Mouse (Mus musculus) induced T-regulatory cell, adult 2 months (primary cell): ENCODE data around the gene Gm47959.
"Not testable (repeated sequence)": the region's sequence is repeated elsewhere in the genome, so short reads cannot be mapped to it uniquely, and the experiment has no call there.

Source experiments
- DNase-seq: peaks from one replicate; pipeline ENCODE4 v3.0.0-alpha.2; 2012; ENCODE audit warnings: low read depth

Gene Gm47959

DNA sequence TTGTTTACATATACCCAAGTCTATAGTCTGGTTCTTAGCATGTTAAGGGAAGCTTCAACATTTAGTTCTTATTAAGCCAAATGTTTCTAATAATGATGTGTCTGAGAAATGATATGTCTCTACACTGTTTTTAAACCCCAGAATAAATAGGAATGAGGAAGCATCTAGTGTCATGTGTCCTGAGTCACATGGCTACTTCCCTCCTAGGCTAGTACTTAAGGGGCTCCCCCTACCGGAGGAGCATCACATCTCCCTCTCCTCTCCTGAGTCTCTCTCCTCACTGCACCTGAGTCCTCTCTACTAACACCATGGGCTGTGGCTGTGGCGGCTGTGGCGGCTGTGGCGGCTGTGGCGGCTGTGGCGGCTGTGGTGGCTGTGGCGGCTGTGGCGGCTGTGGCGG is at the start of gene Gm47959:
TSS of gene Gm47959 (plus strand) at position 243 of the 400 bp plus-strand sequence.
- DNase-seq, result not testable (repeated sequence)

DNA sequence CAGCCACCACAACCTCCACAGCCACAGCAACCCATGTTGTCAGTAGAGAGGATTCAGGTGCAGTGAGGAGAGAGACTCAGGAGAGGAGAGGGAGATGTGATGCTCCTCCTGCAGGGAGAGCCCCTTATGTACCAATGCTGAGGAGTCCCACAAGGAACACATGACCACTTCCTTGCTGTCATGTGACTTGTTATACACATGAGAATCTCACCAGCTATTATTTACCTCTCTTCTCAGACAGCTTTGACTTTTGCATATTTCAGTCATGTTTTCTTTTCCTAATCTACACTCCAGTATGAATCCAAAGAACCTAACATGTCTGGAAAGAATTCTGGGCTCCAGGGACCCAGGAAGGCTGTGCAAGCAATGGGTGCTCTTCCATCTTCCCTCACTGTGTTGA is 44.4 kb upstream of the Gm47959 start, which contains the start of gene Gm7544:
TSS of gene Gm7544 (minus strand) at position 101 of the 400 bp plus-strand sequence.
- not testable (repeated sequence) for DNase-seq

DNA sequence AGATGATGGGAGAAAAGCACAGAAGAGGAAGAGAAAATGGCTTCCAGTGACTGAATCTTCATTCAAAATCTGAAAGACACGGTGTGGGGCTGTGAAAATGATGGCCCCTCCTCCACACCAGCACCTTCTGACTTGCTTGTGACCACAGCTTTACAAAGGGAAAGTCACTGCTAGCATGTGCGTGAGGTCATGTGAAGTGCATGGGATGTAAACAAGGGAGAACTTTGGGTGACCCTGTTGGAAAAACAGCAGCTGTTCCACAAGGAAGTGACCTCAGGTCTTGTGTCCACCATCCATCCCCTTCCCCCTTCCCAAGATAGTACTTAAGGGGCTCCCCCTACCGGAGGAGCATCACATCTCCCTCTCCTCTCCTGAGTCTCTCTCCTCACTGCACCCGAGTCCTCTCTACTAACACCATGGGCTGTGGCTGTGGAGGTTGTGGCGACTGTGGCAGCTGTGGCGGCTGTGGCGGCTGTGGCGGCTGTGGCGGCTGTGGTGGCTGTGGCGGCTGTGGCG is 40.4 kb upstream of the Gm47959 start, which contains the start of gene Gm47955:
TSS of gene Gm47955 (plus strand) at position 417 of the 516 bp plus-strand sequence.
- DNase-seq, result no peak

DNA sequence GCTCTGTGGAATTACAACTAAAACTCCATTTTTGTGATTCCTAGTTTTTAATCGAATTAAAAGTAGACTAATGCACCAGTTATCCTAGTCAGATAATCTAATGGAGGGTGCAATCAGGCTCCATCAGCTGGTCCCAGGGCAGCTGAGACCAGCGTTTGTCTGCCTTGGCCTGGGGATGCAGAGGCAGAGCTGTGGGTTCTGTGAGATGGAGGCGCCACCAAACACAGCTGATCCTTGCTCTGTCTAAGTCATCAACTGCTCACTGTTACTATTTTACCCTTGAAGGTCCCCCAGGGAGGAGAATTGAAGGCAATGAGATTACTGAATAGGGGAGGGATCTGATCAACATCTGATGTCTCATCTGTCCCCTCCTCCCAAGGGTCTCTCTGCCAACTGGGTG is 33.9 kb upstream of the Gm47959 start:
- DNase-seq, result no peak

DNA sequence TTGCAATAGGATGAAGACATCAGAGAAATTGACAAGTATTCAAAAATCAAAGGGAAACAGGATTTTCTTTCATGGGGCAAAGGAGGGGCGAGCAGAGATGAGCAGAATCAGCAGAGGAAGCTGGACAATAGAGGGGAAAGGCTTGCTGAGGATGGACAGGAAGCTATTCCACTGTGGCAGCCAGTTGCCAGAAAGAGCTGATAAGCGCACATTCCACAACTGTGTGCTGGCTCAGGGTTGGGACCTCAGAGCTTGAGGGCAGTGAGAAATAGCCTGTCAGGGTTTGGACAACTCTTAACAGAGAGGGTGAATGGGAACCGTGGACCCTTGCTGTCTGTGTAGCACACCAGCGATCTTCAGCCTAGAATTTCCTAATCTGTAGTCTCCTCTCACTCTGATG is 28.3 kb upstream of the Gm47959 start:
- DNase-seq, result no peak

- peak; percentile 32 for DNase-seq
These were observed 27.1 kb upstream of the Gm47959 start for GRCm38 (mm10) chr1:82973244-82973643.

- peak; percentile 49 for DNase-seq
These were observed 26.4 kb upstream of the Gm47959 start for GRCm38 (mm10) chr1:82973901-82974300.

DNA sequence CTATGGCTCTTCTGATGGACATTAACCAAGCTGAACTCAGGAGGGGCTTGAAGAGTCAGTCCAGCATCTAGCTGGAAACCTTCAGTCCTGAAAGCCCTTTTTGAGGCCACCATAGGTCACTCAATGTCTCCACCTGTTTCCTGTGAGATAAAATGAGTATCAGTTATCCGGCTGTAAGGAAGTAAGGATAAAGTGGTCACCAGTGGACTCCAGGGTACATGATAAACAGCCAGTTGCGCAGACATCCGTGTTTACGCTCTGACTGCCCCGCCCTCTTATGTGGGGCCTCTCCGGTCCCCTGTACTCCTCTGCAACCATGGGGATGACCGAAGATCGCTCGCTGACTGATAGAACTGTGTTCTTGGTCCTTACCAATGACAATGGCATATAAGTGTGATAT is 26.0 kb upstream of the Gm47959 start:
- DNase-seq, result no peak

DNA sequence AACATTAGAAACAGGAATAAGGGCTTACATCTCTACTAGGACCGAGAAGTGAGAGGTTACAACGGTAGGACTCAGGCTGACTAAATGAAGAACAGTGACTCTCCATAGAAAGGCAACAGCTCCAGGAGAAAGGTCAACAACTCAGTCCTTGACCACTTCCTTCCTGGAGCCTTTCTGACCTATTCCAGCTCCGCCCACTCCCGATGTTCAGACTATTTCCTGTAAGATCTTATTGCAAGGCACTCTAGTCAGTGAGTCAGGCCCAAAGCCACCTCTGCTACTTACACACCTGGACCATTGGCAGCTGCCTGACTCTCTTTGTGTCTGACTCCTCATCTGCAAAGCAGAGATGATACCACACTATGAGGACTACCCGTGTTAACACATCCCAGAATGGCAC is 24.6 kb upstream of the Gm47959 start:
- peak; percentile 59 for DNase-seq

GRCm38 (mm10) chr1:82977840-82978239 is 22.5 kb upstream of the Gm47959 start:
- DNase-seq, result no peak

DNA sequence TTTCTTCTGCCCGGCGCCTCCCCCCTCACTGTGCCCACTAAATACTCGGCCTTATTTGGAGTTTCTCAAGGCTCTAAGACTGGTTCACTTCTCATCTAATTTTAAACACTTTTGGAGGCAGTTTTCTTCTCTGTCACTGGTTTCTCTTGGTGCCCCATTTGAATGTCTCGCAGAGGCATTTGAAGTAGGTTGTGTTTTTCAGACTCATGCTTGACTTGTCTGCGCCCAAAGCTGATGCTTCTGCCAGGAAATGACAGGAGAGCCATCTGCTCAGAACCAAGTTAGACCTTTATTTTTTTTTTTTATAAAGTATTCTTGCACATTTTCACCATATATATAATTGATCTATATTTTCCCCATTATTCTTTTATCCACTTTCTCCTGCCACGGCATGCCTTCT is 13.6 kb upstream of the Gm47959 start:
- DNase-seq, result no peak

GRCm38 (mm10) chr1:82987530-82988198 is 12.7 kb upstream of the Gm47959 start:
- peak; percentile 89 for DNase-seq

DNA sequence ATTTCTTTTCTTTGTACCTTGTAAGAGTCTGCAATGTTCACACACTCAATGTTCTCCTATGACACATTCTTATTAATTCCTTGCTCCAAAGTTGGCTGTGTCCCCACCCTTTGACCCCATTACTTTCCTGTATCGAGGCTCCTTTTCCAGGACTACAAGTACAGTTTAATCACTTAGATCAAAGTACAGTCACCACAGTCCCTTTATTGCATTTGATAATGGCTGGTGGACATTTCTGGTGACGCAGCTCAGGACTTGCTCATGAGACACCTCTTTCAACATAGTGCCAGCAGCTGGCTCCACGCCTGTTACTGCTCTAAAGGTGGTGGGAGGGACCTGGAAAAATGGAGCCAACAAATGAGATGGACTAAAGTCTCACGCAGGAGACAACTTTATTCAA is 9.3 kb upstream of the Gm47959 start:
- no peak for DNase-seq

GRCm38 (mm10) chr1:82991596-82991995 is 8.8 kb upstream of the Gm47959 start:
- no peak for DNase-seq

DNA sequence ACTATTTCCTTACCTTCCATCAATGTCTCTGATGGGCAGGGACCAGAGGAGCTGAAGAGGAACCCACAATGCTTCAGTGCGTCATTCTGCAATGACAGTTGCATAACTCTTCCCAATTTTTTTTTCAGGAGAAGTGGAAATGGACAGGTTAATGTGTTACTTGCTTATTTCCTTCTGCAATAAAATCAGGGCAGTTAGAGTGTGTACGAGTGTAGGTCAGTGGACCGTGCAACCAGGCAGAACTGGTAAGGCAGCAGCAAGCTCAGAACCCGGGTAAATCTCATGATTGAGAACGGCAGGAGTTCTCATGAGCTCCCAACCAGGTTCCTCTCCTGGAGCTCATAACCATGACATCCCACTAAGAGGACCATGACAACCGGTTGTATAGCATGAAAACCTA is 8.3 kb upstream of the Gm47959 start:
- no peak for DNase-seq

GRCm38 (mm10) chr1:82993947-82994346 is 6.4 kb upstream of the Gm47959 start:
- no peak for DNase-seq

DNA sequence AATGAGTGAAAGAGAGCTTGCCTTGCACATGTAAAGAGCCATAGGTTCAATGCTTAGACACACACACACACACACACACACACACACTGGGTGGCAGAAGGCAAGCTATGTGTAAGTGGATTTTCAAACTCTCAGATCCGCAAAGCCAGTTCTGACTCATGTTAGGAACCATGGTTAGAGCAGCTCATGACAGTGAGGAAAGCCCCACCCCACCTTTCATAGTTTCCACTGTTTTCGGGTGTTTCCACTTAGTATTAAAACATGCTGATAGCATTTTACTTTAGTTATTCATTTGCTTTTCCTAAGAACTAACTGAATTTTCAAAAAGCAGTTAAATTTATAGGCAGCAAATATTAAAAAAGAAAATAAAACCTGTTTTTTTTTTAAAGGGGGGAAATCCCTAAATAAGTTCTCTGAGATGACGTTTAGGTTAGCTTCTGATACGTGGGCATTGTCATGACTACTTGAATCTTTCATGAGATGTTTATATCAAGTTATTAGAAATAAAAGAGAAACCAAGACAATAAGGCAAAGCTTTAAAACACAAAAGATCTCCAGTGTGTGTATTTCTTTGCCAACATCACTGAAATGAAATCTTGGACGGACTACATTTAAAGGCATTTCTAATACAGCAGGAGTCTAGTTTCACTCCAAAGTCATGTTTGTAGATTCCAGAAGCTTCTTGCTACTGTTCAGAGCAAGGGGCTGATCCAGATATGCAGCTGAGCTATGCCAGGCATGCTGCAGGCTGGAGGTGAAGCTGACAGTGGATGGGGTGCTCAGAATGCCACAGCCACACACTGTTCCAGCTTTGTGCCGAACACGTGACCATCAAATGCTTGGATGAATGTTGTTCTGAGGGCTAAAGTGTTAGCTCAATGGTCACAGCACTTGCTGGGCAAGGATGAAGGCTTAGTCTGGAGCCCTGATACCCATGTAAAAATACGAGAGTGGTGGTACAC is 6.2 kb downstream of the Gm47959 start:
- DNase-seq, result peak; percentile 86

DNA sequence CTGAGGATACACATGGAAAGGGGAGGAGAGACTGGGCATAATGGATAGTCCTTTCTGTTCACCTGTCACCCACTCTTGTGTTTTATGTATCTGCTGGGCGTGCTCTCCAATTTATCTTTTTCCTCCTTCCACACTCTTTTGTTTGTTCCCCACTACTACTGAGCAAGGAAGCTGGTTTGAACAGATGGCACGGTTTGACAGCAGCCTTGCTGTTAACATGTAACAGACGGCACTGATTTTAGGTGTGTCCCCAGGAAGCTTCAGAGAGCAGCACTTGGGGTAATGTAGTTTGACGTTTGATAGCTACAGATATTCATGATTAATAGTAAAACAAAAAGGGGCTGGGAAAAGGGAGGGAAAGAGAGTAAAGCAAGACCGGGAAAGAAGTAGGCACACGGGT is 7.1 kb downstream of the Gm47959 start:
- DNase-seq, result peak; percentile 12

- DNase-seq, result no peak
These were observed 14.1 kb downstream of the Gm47959 start for GRCm38 (mm10) chr1:83014477-83014876.

DNA sequence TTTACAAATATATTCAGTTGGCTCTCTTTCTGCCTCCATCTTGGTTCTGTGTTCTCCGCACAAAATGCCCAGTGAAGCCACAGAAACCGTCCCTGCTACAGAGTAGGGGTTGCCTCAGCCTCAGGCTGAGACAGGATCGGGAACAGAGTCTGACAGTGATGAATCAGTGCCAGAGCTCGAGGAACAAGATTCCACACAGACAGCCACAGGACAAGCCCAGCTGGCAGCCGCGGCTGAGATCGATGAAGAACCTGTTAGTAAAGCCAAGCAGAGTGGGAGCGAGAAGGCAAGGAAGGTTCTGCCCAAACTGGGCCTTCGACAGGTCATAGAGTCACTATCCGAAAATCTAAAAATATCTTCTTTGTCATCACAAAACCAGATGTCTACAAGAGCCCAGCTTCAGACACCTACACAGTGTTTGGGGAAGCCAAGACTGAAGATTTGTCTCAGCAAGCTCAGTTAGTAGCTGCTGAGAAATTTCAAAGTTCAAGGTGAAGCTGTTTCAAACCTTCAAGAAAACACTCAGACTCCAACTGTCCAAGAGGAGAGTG is 15.1 kb downstream of the Gm47959 start:
- no peak for DNase-seq

GRCm38 (mm10) chr1:83016556-83016955 is 16.2 kb downstream of the Gm47959 start:
- no peak for DNase-seq

DNA sequence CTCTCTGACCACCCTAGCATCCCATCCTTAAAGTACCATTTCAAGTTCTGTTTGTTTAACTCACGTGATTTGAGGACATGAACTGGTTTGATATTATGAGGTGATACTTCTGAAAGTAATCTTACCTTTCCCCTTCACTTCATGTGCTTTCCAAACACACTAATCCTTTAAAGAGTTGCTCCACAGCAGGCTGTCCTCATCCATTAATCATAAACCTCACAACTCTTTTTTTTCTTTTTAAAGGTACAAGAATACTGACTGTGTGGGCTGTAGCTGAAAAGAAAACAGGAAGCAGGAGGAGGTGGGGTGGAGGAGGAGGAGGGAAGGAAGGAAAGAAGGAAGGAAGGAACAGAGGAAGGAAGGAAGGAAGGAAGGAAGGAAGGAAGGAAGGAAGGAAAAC is 31.6 kb downstream of the Gm47959 start:
- DNase-seq, result no peak
